Mouse (Mus musculus): ENCODE data around the gene Cyp51.
"Not testable (repeated sequence)": the region's sequence is repeated elsewhere in the genome, so short reads cannot be mapped to it uniquely, and the experiment has no call there.

The Cyp51 gene

GRCm38 (mm10) chr5:4104341-4105040, at the start of gene Cyp51:
Gene Cyp51, minus strand, starts transcription at chr5:4104746.
- peak; percentile 92 for DNase-seq

GRCm38 (mm10) chr5:4112570-4113098, 8.1 kb upstream of the Cyp51 start:
- DNase-seq, result no peak

DNA sequence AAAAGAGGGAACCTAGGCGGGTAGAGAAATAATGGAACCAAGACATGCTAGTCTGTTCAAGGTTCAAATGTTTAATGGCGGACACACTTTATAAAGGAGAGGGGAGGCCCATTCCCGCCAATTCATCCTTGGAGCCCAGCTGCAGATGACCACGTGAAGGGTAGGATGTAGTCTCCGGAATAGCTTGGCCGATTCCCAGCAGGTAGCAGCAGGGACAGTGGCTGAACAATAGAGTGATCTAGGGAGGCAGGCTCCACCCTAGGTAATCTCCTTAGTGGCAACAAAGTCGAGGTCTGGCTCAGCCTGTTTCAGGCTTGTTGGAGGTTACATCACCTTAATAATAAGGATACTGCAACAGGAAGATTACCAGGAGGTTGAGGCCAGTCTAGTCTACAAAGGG, 2.5 kb upstream of the Cyp51 start:
- DNase-seq, result not testable (repeated sequence)

GRCm38 (mm10) chr5:4105651-4106186, 1.2 kb upstream of the Cyp51 start:
- no peak for DNase-seq

DNA sequence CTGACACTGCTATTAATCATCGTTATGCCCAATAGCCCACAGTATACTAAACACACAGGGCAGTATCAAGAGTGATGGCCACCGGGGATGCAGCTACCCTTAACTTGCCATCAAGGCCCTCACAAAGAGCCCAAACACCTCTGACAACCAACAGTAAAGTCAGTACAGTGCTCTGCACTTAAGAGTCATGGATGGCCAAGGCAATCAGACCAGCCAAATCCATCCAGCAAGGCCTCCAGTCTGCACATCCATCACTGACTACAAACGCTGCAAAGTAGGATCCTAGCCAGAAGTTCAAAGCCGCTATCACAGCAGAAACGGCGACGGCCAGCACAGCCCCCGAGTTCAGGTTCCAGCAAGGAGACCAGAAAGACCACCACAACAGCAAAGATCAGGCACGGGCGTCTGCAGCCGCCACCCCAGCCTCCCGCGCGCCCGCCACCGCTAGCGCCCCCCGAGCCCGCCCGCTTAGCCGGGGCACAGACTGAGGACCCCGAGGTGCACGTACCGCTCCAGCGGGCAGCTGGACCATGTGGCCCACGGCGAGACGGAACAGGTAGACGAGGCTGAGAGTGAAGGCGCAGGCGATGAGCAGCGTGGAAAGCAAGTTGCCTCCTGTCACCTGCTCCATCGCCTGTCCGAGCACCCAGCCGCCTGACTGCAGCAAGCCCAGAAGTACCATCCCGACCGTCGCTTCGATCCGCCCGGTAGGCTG, 763 bp downstream of the Cyp51 start:
- no peak for DNase-seq

GRCm38 (mm10) chr5:4101770-4102169, 2.8 kb downstream of the Cyp51 start:
- no peak for DNase-seq

- DNase-seq, result no peak
These were observed 3.5 kb downstream of the Cyp51 start for GRCm38 (mm10) chr5:4101031-4101430.

DNA sequence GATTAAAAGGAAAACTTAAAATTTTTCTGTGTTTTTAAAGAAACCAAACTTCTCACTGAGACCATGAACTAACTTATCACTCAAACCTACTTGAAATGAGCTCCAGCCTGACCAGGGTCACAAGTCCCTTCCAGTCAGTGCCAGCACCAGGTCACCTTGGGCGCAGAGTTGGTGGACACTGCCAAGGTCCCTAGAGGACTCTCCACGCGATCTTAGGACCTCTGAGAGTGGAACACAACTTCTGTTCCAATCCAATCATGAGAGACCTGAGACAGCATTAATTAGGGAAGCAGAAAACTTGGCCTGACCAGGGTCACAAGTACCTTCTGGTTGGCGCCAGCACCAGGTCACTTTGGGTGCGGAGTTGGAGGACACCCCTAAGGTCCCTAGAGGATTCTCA, 10.1 kb downstream of the Cyp51 start:
- no peak for DNase-seq

GRCm38 (mm10) chr5:4088190-4088589, 16.4 kb downstream of the Cyp51 start:
- DNase-seq, result no peak

GRCm38 (mm10) chr5:4086309-4086708, 18.2 kb downstream of the Cyp51 start:
- no peak for DNase-seq

- no peak for DNase-seq
These were observed 19.6 kb downstream of the Cyp51 start for GRCm38 (mm10) chr5:4084948-4085347.

- peak; percentile 3 for DNase-seq
These were observed 23.0 kb downstream of the Cyp51 start for GRCm38 (mm10) chr5:4081513-4081912.

- DNase-seq, result peak; percentile 11
These were observed 23.7 kb downstream of the Cyp51 start for GRCm38 (mm10) chr5:4080861-4081260.

DNA sequence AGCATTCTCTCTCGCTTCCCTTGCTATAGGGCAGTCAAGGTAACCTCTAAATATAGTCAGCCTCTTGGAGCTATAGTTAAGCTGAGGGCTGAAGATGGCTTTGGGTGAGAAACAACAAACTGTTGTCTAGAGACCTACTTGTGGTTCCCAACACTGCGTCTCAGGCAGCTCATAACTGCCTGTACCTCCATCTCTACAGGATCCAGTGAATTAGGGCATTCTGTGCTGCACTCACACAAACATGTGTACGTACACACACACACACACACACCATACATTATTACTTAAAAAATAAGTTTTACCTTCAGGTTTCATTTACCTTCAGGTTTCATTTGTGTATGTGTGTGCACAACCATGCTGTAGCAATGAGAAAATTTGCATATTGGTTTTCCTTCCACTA, 25.5 kb downstream of the Cyp51 start:
- DNase-seq, result no peak

DNA sequence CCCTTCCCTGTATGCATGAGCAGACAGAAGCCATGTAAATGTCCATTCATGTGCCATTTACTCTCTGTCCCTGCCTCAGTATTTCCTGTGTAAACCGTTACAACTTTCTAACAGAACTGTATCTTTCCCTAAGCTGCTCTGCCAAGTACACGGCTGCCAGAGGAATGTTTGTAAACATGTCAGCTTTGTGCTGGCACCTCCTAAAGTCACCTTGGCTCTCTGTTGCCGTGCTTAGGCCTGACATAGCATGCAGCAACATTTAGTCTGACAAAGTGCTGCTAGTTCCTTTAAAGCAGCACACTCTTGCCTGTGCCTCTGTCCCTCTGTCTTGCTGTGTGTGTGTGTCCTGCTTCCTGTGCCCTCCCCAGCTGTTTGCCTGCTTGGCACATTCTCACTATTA, 37.3 kb downstream of the Cyp51 start:
- DNase-seq, result no peak

GRCm38 (mm10) chr5:4066476-4067115, 38.0 kb downstream of the Cyp51 start:
- DNase-seq, result no peak

DNA sequence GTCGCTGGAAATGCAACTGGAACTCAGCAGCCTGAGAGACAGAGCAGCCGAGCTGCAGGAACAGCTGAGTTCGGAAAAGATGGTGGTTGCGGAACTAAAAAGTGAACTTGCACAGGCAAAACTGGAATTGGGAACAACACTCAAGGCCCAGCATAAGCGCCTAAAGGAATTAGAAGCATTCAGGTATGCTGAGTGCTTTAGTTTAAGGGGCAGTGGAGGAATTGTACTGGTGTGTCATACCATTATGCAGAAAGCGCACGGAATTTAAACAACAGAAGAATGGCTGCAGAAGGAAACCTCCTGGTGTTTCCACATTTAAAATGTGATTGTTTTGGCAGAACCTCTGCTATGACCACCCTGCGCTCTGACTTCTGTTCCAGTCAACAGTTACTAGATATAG, 44.2 kb downstream of the Cyp51 start:
- DNase-seq, result no peak

- DNase-seq, result no peak
These were observed 63.6 kb downstream of the Cyp51 start for GRCm38 (mm10) chr5:4040922-4041321.

GRCm38 (mm10) chr5:4040372-4040771, 64.2 kb downstream of the Cyp51 start:
- peak; percentile 15 for DNase-seq

GRCm38 (mm10) chr5:4039351-4039750, 65.2 kb downstream of the Cyp51 start:
- no peak for DNase-seq

GRCm38 (mm10) chr5:4036686-4037085, 67.9 kb downstream of the Cyp51 start:
- DNase-seq, result no peak

DNA sequence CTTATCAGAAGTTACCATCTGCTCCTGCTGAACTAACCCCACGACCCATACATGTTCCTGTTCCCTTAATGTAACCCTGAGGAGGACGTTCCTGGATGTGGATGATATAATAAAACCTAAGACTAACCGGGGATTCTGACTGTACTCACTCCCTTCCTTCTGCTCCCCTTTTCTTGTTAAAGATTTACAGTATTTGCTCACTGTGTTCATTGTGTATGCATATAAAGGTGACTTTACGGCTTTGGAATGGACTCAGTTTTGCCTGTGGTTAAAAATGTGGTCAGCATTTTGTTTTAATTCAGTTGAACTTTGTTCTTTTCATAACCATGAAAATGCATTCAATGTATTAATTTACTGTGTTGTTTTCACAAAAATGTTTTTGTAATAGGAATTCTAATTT, 72.7 kb downstream of the Cyp51 start:
- DNase-seq, result no peak

Data from kidney, adult 18-20 months (tissue).